Mouse (Mus musculus) heart, postnatal 0 days (tissue): Measurements from ENCODE around the gene Ttpal.

Experiments
- CTCF ChIP-seq: IDR thresholded peaks from 2 replicates; pipeline ENCODE4 v1.5.1; 2016; ENCODE audit warnings: antibody characterized with exemption, control low read depth, low read depth
- EP300 ChIP-seq: IDR thresholded peaks from 2 replicates; pipeline ENCODE4 v1.6.1; 2016; ENCODE audit warnings: antibody characterized with exemption, low read depth

DNA sequence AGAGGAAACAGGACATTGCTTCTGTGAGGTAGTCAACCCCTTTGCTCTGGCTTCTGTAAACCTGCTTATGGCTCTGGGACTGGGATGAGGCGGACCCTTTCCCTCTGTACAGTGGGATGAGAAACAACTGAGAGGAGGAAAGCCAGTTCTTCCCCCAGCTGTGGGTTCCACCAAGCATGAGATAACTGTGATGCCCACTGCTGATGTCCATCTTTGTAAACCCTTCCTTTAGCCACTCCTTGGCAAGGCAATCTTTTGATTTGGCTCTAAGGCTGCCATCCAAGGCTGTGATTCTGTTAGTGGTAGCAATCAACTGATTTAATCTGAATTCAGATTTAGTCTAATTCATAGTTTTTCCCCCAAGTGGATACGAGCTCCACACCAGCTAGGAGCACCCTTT, 55.4 kb downstream of the Ttpal start:
- TF ChIP-seq EP300 (no peak), CTCF (no peak)
